Mouse (Mus musculus) stomach, postnatal 0 days (tissue): ENCODE measurements around the gene Sync. TPM values are rescaled to one million over a fixed set of nuclear protein-coding genes. Genes with fewer than 3 reads are reported as not detected.

ENCODE experiments used
- ATAC-seq: fragments of 200-750 bp; cut with Nextera tagmentation; 2 replicates; pipeline ENCODE4 v1.8.0; 2017; ENCODE audit not compliant: low FRiP score, low TSS enrichment
- DNase-seq: peaks from one replicate; pipeline ENCODE4 v3.0.0-alpha.2; 2016; ENCODE audit warnings: low spot score
- H3K27ac ChIP-seq: fragments of 300-500 bp; sonication (generic); replicated peaks from 2 replicates; pipeline ENCODE4 v1.5.1; 2014; ENCODE audit warnings: mild to moderate bottlenecking, control low read depth
- H3K27me3 ChIP-seq: fragments of 300-500 bp; sonication (generic); 2 replicates; pipeline ENCODE4 v1.6.1; 2014; ENCODE audit warnings: low read length; ENCODE audit not compliant: control insufficient read depth, insufficient read depth
- H3K36me3 ChIP-seq: fragments of 300-500 bp; sonication (generic); 2 replicates; pipeline ENCODE4 v1.6.1; 2014; ENCODE audit warnings: low read length, mixed read lengths; ENCODE audit not compliant: control insufficient read depth, insufficient read depth
- H3K4me1 ChIP-seq: fragments of 300-500 bp; sonication (generic); replicated peaks from 2 replicates; pipeline ENCODE4 v1.6.1; 2014; ENCODE audit warnings: antibody characterized with exemption; ENCODE audit not compliant: control insufficient read depth, insufficient read depth
- H3K4me2 ChIP-seq: fragments of 300-500 bp; sonication (generic); replicated peaks from 2 replicates; pipeline ENCODE4 v1.6.1; 2014; ENCODE audit warnings: low read depth, mild to moderate bottlenecking, control low read depth, moderate library complexity
- H3K4me3 ChIP-seq: fragments of 300-500 bp; sonication (generic); 2 replicates; pipeline ENCODE4 v1.5.1; 2014; ENCODE audit warnings: low read depth, low read length, control low read depth
- H3K9ac ChIP-seq: fragments of 300-500 bp; sonication (generic); 2 replicates; pipeline ENCODE4 v1.6.1; 2014; ENCODE audit warnings: mild to moderate bottlenecking, low read length, control low read depth, mixed read lengths
- H3K9me3 ChIP-seq: fragments of 300-500 bp; sonication (generic); 2 replicates; pipeline ENCODE4 v1.6.1; 2016; ENCODE audit warnings: low read length; ENCODE audit not compliant: control insufficient read depth
- CTCF ChIP-seq: IDR thresholded peaks from 2 replicates; pipeline ENCODE4 v1.5.1; 2016; ENCODE audit warnings: antibody characterized with exemption, low read depth, mild to moderate bottlenecking, moderate library complexity
- EP300 ChIP-seq: optimal IDR thresholded peaks from 2 replicates; pipeline ENCODE3; 2016; ENCODE audit warnings: antibody characterized with exemption
- WGBS: fragments of 180-500 bp; shearing (Covaris S2); extraction: QIAGEN DNeasy Blood & Tissue Kit; methylation state at CpG from one replicate; pipeline ENCODE4 v1.1.7; 2014; 5-methylcytosine and 5-hydroxymethylcytosine counted together
- polyA plus RNA-seq: library from polyadenylated mRNA; unstranded; fragments of >200 nt; fragmentation: Nextera tagmentation; extraction: Ambion mirVana; gene quantifications from 2 replicates; pipeline ENCODE4 v1.2.1, GENCODE M21; 2015

Gene Sync
- polyA plus RNA-seq, 1 experiment from 2014 or later = 3.2 TPM

GRCm38 (mm10) chr4:129342705-129343104 lies 55.3 kb downstream of the Sync start:
- H3K36me3 ChIP-seq = peaks cover 11% of the 10 kb centered on the region; the same call in 1 of the 2 replicates
- WGBS = 88% methylated on average over 2 of the region's 2 CpGs
- H3K4me2 ChIP-seq = no peak overlapping the region

GRCm38 (mm10) chr4:129346481-129347154 lies 59.2 kb downstream of the Sync start:
- Histone ChIP-seq H3K27me3 (no peaks in the 10 kb centered on the region), H3K4me2 (no peak overlapping the region), H3K27ac (no peak overlapping the region), H3K9me3 (no peaks in the 10 kb centered on the region), H3K36me3 (peaks cover 11% of the 10 kb centered on the region; the same call in 1 of the 2 replicates), H3K4me3 (no peak overlapping the region), H3K4me1 (no peaks in the 10 kb centered on the region), H3K9ac (no peak overlapping the region)
- ATAC-seq (no peak), DNase-seq (no peak)
- TF ChIP-seq CTCF = no peak
- TF ChIP-seq EP300 = no peak
- 76% methylated on average over 15 of the region's 15 CpGs for whole genome bisulfite sequencing

More at GRCm38 (mm10) chr4:129342705-129343104, 55.3 kb downstream of the Sync start:
- no peaks in the 10 kb centered on the region for H3K27me3 ChIP-seq
- TF ChIP-seq EP300 (no peak), CTCF (no peak)
- no peaks in the 10 kb centered on the region for H3K4me1 ChIP-seq
- no peaks in the 10 kb centered on the region for H3K9me3 ChIP-seq
- H3K9ac ChIP-seq = no peak overlapping the region
- DNase-seq (no peak), ATAC-seq (no peak)
- H3K27ac ChIP-seq = no peak overlapping the region
- no peak overlapping the region for H3K4me3 ChIP-seq

- no peaks in the 10 kb centered on the region for H3K4me1 ChIP-seq
- DNase-seq = peak; percentile 86
- WGBS = 6% methylated on average over 1 of the region's 1 CpGs
- peak; percentile 97 for TF ChIP-seq CTCF
- TF ChIP-seq EP300 = no peak
- H3K4me3 ChIP-seq = no peak overlapping the region
- H3K27ac ChIP-seq = no peak overlapping the region
- H3K36me3 ChIP-seq = peaks cover 11% of the 10 kb centered on the region; the same call in 1 of the 2 replicates
- no peaks in the 10 kb centered on the region for H3K9me3 ChIP-seq
- peak; percentile 84 for ATAC-seq
- H3K4me2 ChIP-seq = no peak overlapping the region
- H3K27me3 ChIP-seq = no peaks in the 10 kb centered on the region
- H3K9ac ChIP-seq = no peak overlapping the region
Observed at GRCm38 (mm10) chr4:129350644-129351043, 63.2 kb downstream of the Sync start.

- TF ChIP-seq EP300 = no peak
- TF ChIP-seq CTCF = no peak
- H3K4me3 ChIP-seq = no peak overlapping the region
- peaks cover 9% of the 10 kb centered on the region for H3K36me3 ChIP-seq
- H3K9ac ChIP-seq = no peak overlapping the region
- peak; percentile 43; the same call in 1 of the 2 replicates for ATAC-seq
- no peaks in the 10 kb centered on the region for H3K9me3 ChIP-seq
- WGBS = 69% methylated on average over 6 of the region's 6 CpGs
- DNase-seq = no peak
- 0 out of 2 replicates have a peak overlapping the region, but pooled peaks have one; percentile 9 for H3K27ac ChIP-seq
- H3K27me3 ChIP-seq = no peaks in the 10 kb centered on the region
- no peaks in the 10 kb centered on the region for H3K4me1 ChIP-seq
- no peak overlapping the region for H3K4me2 ChIP-seq
Observed at GRCm38 (mm10) chr4:129351111-129351510, 63.7 kb downstream of the Sync start.

GRCm38 (mm10) chr4:129353176-129353575 lies 65.8 kb downstream of the Sync start:
- WGBS = 92% methylated on average over 12 of the region's 12 CpGs
- H3K27me3 ChIP-seq = no peaks in the 10 kb centered on the region
- DNase-seq (no peak), ATAC-seq (no peak)
- no peak overlapping the region for H3K4me3 ChIP-seq
- no peak overlapping the region for H3K4me2 ChIP-seq
- H3K9ac ChIP-seq = no peak overlapping the region
- TF ChIP-seq CTCF = no peak
- TF ChIP-seq EP300 = no peak
- H3K27ac ChIP-seq = no peak overlapping the region
- H3K36me3 ChIP-seq = peaks cover 10% of the 10 kb centered on the region
- H3K9me3 ChIP-seq = no peaks in the 10 kb centered on the region
- no peaks in the 10 kb centered on the region for H3K4me1 ChIP-seq

GRCm38 (mm10) chr4:129354236-129354635 lies 66.8 kb downstream of the Sync start:
- no peak for TF ChIP-seq CTCF
- TF ChIP-seq EP300 = no peak
- H3K4me1 ChIP-seq = no peaks in the 10 kb centered on the region
- 77% methylated on average over 15 of the region's 15 CpGs for WGBS
- peaks cover 10% of the 10 kb centered on the region for H3K36me3 ChIP-seq
- ATAC-seq (no peak), DNase-seq (no peak)
- H3K9ac ChIP-seq = no peak overlapping the region
- no peak overlapping the region for H3K4me3 ChIP-seq
- no peaks in the 10 kb centered on the region for H3K27me3 ChIP-seq
- no peak overlapping the region for H3K27ac ChIP-seq
- no peaks in the 10 kb centered on the region for H3K9me3 ChIP-seq
- no peak overlapping the region for H3K4me2 ChIP-seq
